Mouse (Mus musculus) layer of hippocampus, adult 18-20 months (tissue): ENCODE data around the gene Gm49394. TPM values are rescaled to one million over a fixed set of nuclear protein-coding genes. Genes with fewer than 3 reads are reported as not detected.

Experiments used
- microRNA-seq, 2 experiments: library from miRNA; unstranded; fragments of <30 nt; microRNA quantifications; one replicate each; pipeline ENCODE4 v1.2.0; 2021
- total RNA-seq, 2 experiments: library from RNA; stranded (reverse); gene quantifications; 2 replicates each; pipeline ENCODE4 v1.2.3; 2021

The Gm49394 gene
- total RNA-seq, 2 experiments from 2014 or later: 0.10 to 0.20 TPM

Small RNA genes within 50 kb of the gene (microRNA-seq; reads per million reads assigned to microRNA genes)
- 42.5 to 65.4 reads per million in 2 experiments for gene Mir483

Other genes with a start within 250 kb of the Gm49394 start
- gene Syt8, start 235.1 kb downstream of the Gm49394 start, total RNA-seq: not detected
- 1 to 10 TPM in 1 of 2 experiments, not detected in 1; 1.2 TPM for gene Tnni2, start 228.1 kb downstream of the Gm49394 start, total RNA-seq
- gene Lsp1, start 209.1 kb downstream of the Gm49394 start, total RNA-seq: 1 to 10 TPM; 2.6 to 3.1 TPM
- gene Tnnt3, start 171.1 kb downstream of the Gm49394 start, total RNA-seq: not detected
- gene Mrpl23, start 137.3 kb downstream of the Gm49394 start, total RNA-seq: 1 to 10 TPM; 6.8 to 8.4 TPM
- gene Igf2, start 3.1 kb downstream of the Gm49394 start, total RNA-seq: 10 to 100 TPM; 42.7 to 46.4 TPM
- not detected for gene Ins2, start 73.4 kb upstream of the Gm49394 start, total RNA-seq